Mouse (Mus musculus): Measurements from ENCODE around the gene Btg1. TPM values are rescaled to one million over a fixed set of nuclear protein-coding genes. Genes with fewer than 3 reads are reported as not detected.

The Btg1 gene
- 33.7 and 43.3 TPM in 2 replicates for polyA plus RNA-seq (2012; rRNA removed)

DNA sequence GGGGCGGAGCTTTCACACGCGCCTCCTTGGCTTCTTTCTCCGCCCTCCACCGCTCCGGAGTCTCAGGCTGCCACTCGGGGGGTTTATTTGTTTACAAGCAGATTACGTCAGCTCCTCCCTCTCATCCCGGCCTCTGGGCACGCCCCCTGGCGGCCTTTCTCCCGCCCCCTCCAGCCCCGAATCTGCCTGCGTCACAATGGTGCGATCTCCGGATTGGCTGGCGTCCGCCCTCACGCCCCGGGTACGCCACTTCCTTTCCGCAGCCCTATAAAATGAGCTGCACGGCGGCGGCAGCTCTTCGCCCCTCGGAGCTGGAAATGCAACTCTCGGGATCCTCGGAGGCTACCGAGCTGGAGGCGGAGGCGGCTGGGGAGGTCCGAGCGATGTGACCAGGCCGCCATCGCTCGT lies at the start of gene Btg1:
Gene Btg1 (plus strand): TSS at position 298 of the 408 bp plus-strand sequence.
- peak; percentile 100 for DNase-seq (ENCODE audit: low read depth)
- peak; percentile 93; the same call in 1 of the 2 replicates for TF ChIP-seq POLR2A (IDR thresholded peaks at IDR 0.05; ENCODE audit: borderline replicate concordance, extremely low read depth, insufficient read depth, insufficient read length, poor library complexity, severe bottlenecking)
- TF ChIP-seq CTCF (IDR thresholded peaks at IDR 0.05; ENCODE audit: borderline replicate concordance, extremely low read depth, insufficient read depth, insufficient read length), result 0 out of 2 replicates have a peak, but pooled peaks have one; percentile 31

DNA sequence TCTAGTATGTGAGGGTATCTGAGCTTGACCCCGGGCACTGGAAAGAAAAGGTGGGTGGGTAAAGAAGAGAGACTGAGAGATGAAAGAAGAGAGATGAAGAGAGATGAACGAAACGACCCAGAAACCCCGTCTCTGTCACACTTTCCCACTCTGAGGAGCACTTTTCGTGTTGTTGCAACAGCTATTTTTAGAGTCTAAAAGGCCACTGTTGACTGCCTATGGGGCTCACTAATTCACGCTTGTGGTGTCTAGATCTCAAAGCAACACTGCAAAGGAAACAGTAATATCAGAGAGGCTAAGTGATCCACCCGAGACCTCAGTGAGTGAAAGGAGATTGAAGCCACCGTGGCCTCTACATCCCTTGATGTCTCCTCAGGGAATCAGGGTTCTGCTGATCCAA lies 47.3 kb upstream of the Btg1 start:
- DNase-seq (ENCODE audit: low read depth), result no peak
- TF ChIP-seq CTCF (IDR thresholded peaks at IDR 0.05; ENCODE audit: borderline replicate concordance, extremely low read depth, insufficient read depth, insufficient read length), result no peak
- no peak for TF ChIP-seq POLR2A (IDR thresholded peaks at IDR 0.05; ENCODE audit: borderline replicate concordance, extremely low read depth, insufficient read depth, insufficient read length, poor library complexity, severe bottlenecking)

GRCm38 (mm10) chr10:96571176-96571575 lies 45.6 kb upstream of the Btg1 start:
- DNase-seq (ENCODE audit: low read depth), result peak; percentile 57
- no peak for TF ChIP-seq CTCF (IDR thresholded peaks at IDR 0.05; ENCODE audit: borderline replicate concordance, extremely low read depth, insufficient read depth, insufficient read length)
- TF ChIP-seq POLR2A (IDR thresholded peaks at IDR 0.05; ENCODE audit: borderline replicate concordance, extremely low read depth, insufficient read depth, insufficient read length, poor library complexity, severe bottlenecking), result no peak

- no peak for DNase-seq (ENCODE audit: low read depth)
- TF ChIP-seq CTCF (IDR thresholded peaks at IDR 0.05; ENCODE audit: borderline replicate concordance, extremely low read depth, insufficient read depth, insufficient read length) (no peak), POLR2A (IDR thresholded peaks at IDR 0.05; ENCODE audit: borderline replicate concordance, extremely low read depth, insufficient read depth, insufficient read length, poor library complexity, severe bottlenecking) (no peak)
Measured at GRCm38 (mm10) chr10:96574786-96575185, 42.0 kb upstream of the Btg1 start.

- DNase-seq (ENCODE audit: low read depth), result no peak
- TF ChIP-seq POLR2A (IDR thresholded peaks at IDR 0.05; ENCODE audit: borderline replicate concordance, extremely low read depth, insufficient read depth, insufficient read length, poor library complexity, severe bottlenecking) (no peak), CTCF (IDR thresholded peaks at IDR 0.05; ENCODE audit: borderline replicate concordance, extremely low read depth, insufficient read depth, insufficient read length) (no peak)
Measured at GRCm38 (mm10) chr10:96575338-96575737, 41.5 kb upstream of the Btg1 start.

- no peak for TF ChIP-seq POLR2A (IDR thresholded peaks at IDR 0.05; ENCODE audit: borderline replicate concordance, extremely low read depth, insufficient read depth, insufficient read length, poor library complexity, severe bottlenecking)
- TF ChIP-seq CTCF (IDR thresholded peaks at IDR 0.05; ENCODE audit: borderline replicate concordance, extremely low read depth, insufficient read depth, insufficient read length), result no peak
- no peak for DNase-seq (ENCODE audit: low read depth)
Measured at GRCm38 (mm10) chr10:96578924-96579323, 37.9 kb upstream of the Btg1 start.

- TF ChIP-seq CTCF (IDR thresholded peaks at IDR 0.05; ENCODE audit: borderline replicate concordance, extremely low read depth, insufficient read depth, insufficient read length), result no peak
- no peak for TF ChIP-seq POLR2A (IDR thresholded peaks at IDR 0.05; ENCODE audit: borderline replicate concordance, extremely low read depth, insufficient read depth, insufficient read length, poor library complexity, severe bottlenecking)
- no peak for DNase-seq (ENCODE audit: low read depth)
Measured at GRCm38 (mm10) chr10:96579436-96579835, 37.4 kb upstream of the Btg1 start.

DNA sequence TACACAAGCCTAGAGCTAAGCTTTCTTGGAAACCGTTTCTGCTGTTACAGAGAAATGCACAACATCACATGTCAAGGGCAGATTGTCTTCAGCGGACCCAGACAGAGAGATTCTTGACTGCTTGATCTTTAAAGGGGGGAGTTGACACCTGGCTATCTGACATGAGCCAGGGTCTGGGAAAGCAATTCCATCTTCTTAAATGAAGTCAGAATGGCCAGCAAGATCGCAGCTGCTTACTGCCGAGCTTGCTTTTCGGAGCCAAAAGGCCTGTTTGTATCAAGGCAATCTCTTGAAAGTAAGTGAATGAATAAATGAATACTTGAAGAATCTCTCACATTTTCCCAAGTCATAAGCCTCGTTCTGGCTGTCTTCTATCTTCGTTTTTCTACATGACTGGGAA lies 36.6 kb upstream of the Btg1 start:
- DNase-seq (ENCODE audit: low read depth), result peak; percentile 39

GRCm38 (mm10) chr10:96581232-96581631 lies 35.6 kb upstream of the Btg1 start:
- DNase-seq (ENCODE audit: low read depth), result peak; percentile 59
- no peak for TF ChIP-seq CTCF (IDR thresholded peaks at IDR 0.05; ENCODE audit: borderline replicate concordance, extremely low read depth, insufficient read depth, insufficient read length)
- TF ChIP-seq POLR2A (IDR thresholded peaks at IDR 0.05; ENCODE audit: borderline replicate concordance, extremely low read depth, insufficient read depth, insufficient read length, poor library complexity, severe bottlenecking), result no peak

More for the DNA sequence above, 36.6 kb upstream of the Btg1 start:
- TF ChIP-seq CTCF (IDR thresholded peaks at IDR 0.05; ENCODE audit: borderline replicate concordance, extremely low read depth, insufficient read depth, insufficient read length), result no peak
- no peak for TF ChIP-seq POLR2A (IDR thresholded peaks at IDR 0.05; ENCODE audit: borderline replicate concordance, extremely low read depth, insufficient read depth, insufficient read length, poor library complexity, severe bottlenecking)

- TF ChIP-seq POLR2A (IDR thresholded peaks at IDR 0.05; ENCODE audit: borderline replicate concordance, extremely low read depth, insufficient read depth, insufficient read length, poor library complexity, severe bottlenecking), result no peak
- TF ChIP-seq CTCF (IDR thresholded peaks at IDR 0.05; ENCODE audit: borderline replicate concordance, extremely low read depth, insufficient read depth, insufficient read length), result no peak
- DNase-seq (ENCODE audit: low read depth), result no peak
Measured at GRCm38 (mm10) chr10:96586191-96586880, 30.5 kb upstream of the Btg1 start.

GRCm38 (mm10) chr10:96586881-96587217 lies 30.0 kb upstream of the Btg1 start:
- no peak for DNase-seq (ENCODE audit: low read depth)
- TF ChIP-seq CTCF (IDR thresholded peaks at IDR 0.05; ENCODE audit: borderline replicate concordance, extremely low read depth, insufficient read depth, insufficient read length) (no peak), POLR2A (IDR thresholded peaks at IDR 0.05; ENCODE audit: borderline replicate concordance, extremely low read depth, insufficient read depth, insufficient read length, poor library complexity, severe bottlenecking) (no peak)

DNA sequence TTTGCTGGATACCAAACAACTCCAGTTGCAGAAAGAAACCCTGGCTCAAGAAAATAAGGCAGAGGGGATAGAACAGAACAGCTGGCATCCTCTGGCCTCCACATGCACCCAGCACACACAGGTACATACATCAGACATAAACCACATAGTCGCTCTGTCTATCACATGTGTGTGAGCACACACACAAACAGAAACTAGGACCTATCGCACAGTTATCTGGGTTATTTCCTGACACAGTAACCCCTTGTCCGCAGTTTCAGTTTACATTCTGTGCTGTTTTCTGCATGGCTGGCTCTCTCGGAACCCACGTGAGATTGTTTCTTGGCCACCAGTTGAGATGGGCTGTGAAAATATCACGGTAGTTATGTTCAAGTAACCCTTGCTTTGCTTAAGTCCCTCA lies 28.6 kb upstream of the Btg1 start:
- no peak for DNase-seq (ENCODE audit: low read depth)
- TF ChIP-seq CTCF (IDR thresholded peaks at IDR 0.05; ENCODE audit: borderline replicate concordance, extremely low read depth, insufficient read depth, insufficient read length) (no peak), POLR2A (IDR thresholded peaks at IDR 0.05; ENCODE audit: borderline replicate concordance, extremely low read depth, insufficient read depth, insufficient read length, poor library complexity, severe bottlenecking) (no peak)

All from brain, embryonic 14.5 days (tissue).